Mouse (Mus musculus) myocyte (in vitro differentiated cells): ENCODE measurements around the gene Cipc. TPM values are rescaled to one million over a fixed set of nuclear protein-coding genes. Genes with fewer than 3 reads are reported as not detected.

ENCODE experiments used
- H3K27me3 ChIP-seq: one replicate; pipeline ENCODE4 v1.6.1; 2011; ENCODE audit not compliant: control insufficient read depth, insufficient read depth, insufficient read length
- H3K36me3 ChIP-seq: one replicate; pipeline ENCODE4 v1.6.1; 2011; ENCODE audit not compliant: control insufficient read depth, insufficient read depth
- H3K4me2 ChIP-seq: one replicate; pipeline ENCODE4 v1.6.1; 2011; ENCODE audit warnings: low read depth, control low read depth
- H3K4me3 ChIP-seq: one replicate; pipeline ENCODE4 v1.5.1; 2011; ENCODE audit warnings: mild to moderate bottlenecking, control low read depth, moderate library complexity
- H3K79me2 ChIP-seq: one replicate; pipeline ENCODE4 v1.6.1; 2011; ENCODE audit not compliant: control insufficient read depth, insufficient read depth
- H3ac ChIP-seq: one replicate; pipeline ENCODE4 v1.6.1; 2011; ENCODE audit not compliant: control insufficient read depth, insufficient read length
- CEBPB ChIP-seq: IDR thresholded peaks from 2 replicates; pipeline ENCODE4 v1.6.1; 2011; ENCODE audit warnings: mild to moderate bottlenecking, moderate library complexity; ENCODE audit not compliant: poor library complexity, insufficient read depth, severe bottlenecking
- E2F4 ChIP-seq: IDR thresholded peaks from one replicate; pipeline ENCODE4 v1.6.1; 2011; ENCODE audit warnings: mild to moderate bottlenecking, control low read depth, moderate library complexity; ENCODE audit not compliant: insufficient read depth
- MAX ChIP-seq: IDR thresholded peaks from one replicate; pipeline ENCODE4 v1.6.1; 2011; ENCODE audit warnings: low read depth, mild to moderate bottlenecking, control low read depth
- MYOD1 ChIP-seq, 3 experiments: IDR thresholded peaks; one replicate each; pipeline ENCODE4 v1.6.1; 2011; ENCODE audit warnings: control low read depth in 2 of 3, low read depth in 2 of 3, mild to moderate bottlenecking in 2 of 3, moderate library complexity in 1 of 3; ENCODE audit not compliant: insufficient read length in 2 of 3, control insufficient read depth in 1 of 3
- MYOG ChIP-seq, 3 experiments: IDR thresholded peaks; one replicate each; pipeline ENCODE4 v1.6.1; 2011; ENCODE audit warnings: control low read depth in 2 of 3, low read depth in 2 of 3, mild to moderate bottlenecking in 2 of 3; ENCODE audit not compliant: insufficient read length in 2 of 3, control insufficient read depth in 1 of 3, insufficient read depth in 1 of 3
- POLR2A ChIP-seq: IDR thresholded peaks from one replicate; pipeline ENCODE4 v1.6.1; 2011; ENCODE audit warnings: low read depth, mild to moderate bottlenecking, control low read depth, moderate library complexity; ENCODE audit not compliant: insufficient read length
- POLR2AphosphoS2 ChIP-seq: IDR thresholded peaks from one replicate; pipeline ENCODE4 v1.6.1; 2011; ENCODE audit warnings: low read depth, control low read depth; ENCODE audit not compliant: insufficient read length
- REST ChIP-seq: IDR thresholded peaks from one replicate; pipeline ENCODE4 v1.6.1; 2011; ENCODE audit warnings: mild to moderate bottlenecking, control low read depth, moderate library complexity; ENCODE audit not compliant: insufficient read depth, insufficient read length
- SRF ChIP-seq: IDR thresholded peaks from one replicate; pipeline ENCODE4 v1.6.1; 2011; ENCODE audit warnings: low read depth; ENCODE audit not compliant: control insufficient read depth, insufficient read length
- TCF12 ChIP-seq: IDR thresholded peaks from one replicate; pipeline ENCODE4 v1.6.1; 2011; ENCODE audit warnings: mild to moderate bottlenecking, control low read depth; ENCODE audit not compliant: poor library complexity, insufficient read depth, severe bottlenecking
- TCF3 ChIP-seq: IDR thresholded peaks from one replicate; pipeline ENCODE4 v1.6.1; 2011; ENCODE audit warnings: low read depth, control low read depth; ENCODE audit not compliant: insufficient read length
- USF1 ChIP-seq: IDR thresholded peaks from one replicate; pipeline ENCODE4 v1.6.1; 2011; ENCODE audit warnings: low read depth, mild to moderate bottlenecking, control low read depth, moderate library complexity
- polyA plus RNA-seq: library from polyadenylated mRNA; unstranded; fragments of >200 nt; fragmentation: generic; extraction: Trizol; gene quantifications from one replicate; pipeline ENCODE4 v1.2.1, GENCODE M21; 2012; ENCODE audit warnings: missing spikeins

Cipc gene
- polyA plus RNA-seq, 1 experiment, result 14.7 TPM

GRCm38 (mm10) chr12:86995931-86996330, 49.1 kb downstream of the Cipc start:
- peaks cover 17% of the 10 kb centered on the region for H3K27me3 ChIP-seq
- no peaks in the 10 kb centered on the region for H3K79me2 ChIP-seq
- H3K4me2 ChIP-seq, result no peak overlapping the region
- H3K36me3 ChIP-seq, result no peaks in the 10 kb centered on the region
- no peak overlapping the region for H3ac ChIP-seq
- no peak for TF ChIP-seq TCF3
- TF ChIP-seq MAX, result no peak
- TF ChIP-seq MYOD1 (IDR thresholded peaks at IDR 0.05; ENCODE audit: control insufficient read depth in 1 of 3, insufficient read length in 2 of 3, low read depth in 2 of 3), result no peak
- H3K4me3 ChIP-seq, result no peak overlapping the region

- no peak overlapping the region for H3K4me2 ChIP-seq
- H3K36me3 ChIP-seq, result no peaks in the 10 kb centered on the region
- TF ChIP-seq MAX (no peak), POLR2AphosphoS2 (no peak)
- no peaks in the 10 kb centered on the region for H3K79me2 ChIP-seq
- peaks cover 12% of the 10 kb centered on the region for H3K27me3 ChIP-seq
- H3K4me3 ChIP-seq, result no peak overlapping the region
- H3ac ChIP-seq, result no peak overlapping the region
Observed at GRCm38 (mm10) chr12:86998699-86999098, 51.9 kb downstream of the Cipc start.

GRCm38 (mm10) chr12:86999283-86999820, 52.5 kb downstream of the Cipc start:
- H3K27me3 ChIP-seq, result peaks cover 15% of the 10 kb centered on the region
- no peak overlapping the region for H3K4me3 ChIP-seq
- H3K4me2 ChIP-seq, result no peak overlapping the region
- H3K36me3 ChIP-seq, result no peaks in the 10 kb centered on the region
- H3K79me2 ChIP-seq, result no peaks in the 10 kb centered on the region
- TF ChIP-seq POLR2AphosphoS2, result no peak
- TF ChIP-seq POLR2A, result no peak
- no peak for TF ChIP-seq MAX
- TF ChIP-seq SRF, result no peak
- TF ChIP-seq MYOD1 (IDR thresholded peaks at IDR 0.05; ENCODE audit: control insufficient read depth in 1 of 3, insufficient read length in 2 of 3, low read depth in 2 of 3), result no peak
- TF ChIP-seq TCF3, result no peak
- TF ChIP-seq MYOG (IDR thresholded peaks at IDR 0.05; ENCODE audit: control insufficient read depth in 1 of 3, insufficient read depth in 1 of 3, insufficient read length in 2 of 3, low read depth in 2 of 3), result no peak
- no peak for TF ChIP-seq E2F4
- TF ChIP-seq REST, result no peak
- no peak for TF ChIP-seq CEBPB
- no peak for TF ChIP-seq USF1
- TF ChIP-seq TCF12, result no peak
- H3ac ChIP-seq, result no peak overlapping the region

GRCm38 (mm10) chr12:87000151-87000839, 53.5 kb downstream of the Cipc start:
- no peaks in the 10 kb centered on the region for H3K79me2 ChIP-seq
- no peak for TF ChIP-seq POLR2AphosphoS2
- no peak for TF ChIP-seq MAX
- no peak for TF ChIP-seq MYOD1 (IDR thresholded peaks at IDR 0.05; ENCODE audit: control insufficient read depth in 1 of 3, insufficient read length in 2 of 3, low read depth in 2 of 3)
- no peak for TF ChIP-seq POLR2A
- TF ChIP-seq USF1, result no peak
- no peak for TF ChIP-seq CEBPB
- no peak for TF ChIP-seq E2F4
- no peak for TF ChIP-seq SRF
- TF ChIP-seq TCF3, result no peak
- no peak for TF ChIP-seq REST
- TF ChIP-seq TCF12, result no peak
- TF ChIP-seq MYOG (IDR thresholded peaks at IDR 0.05; ENCODE audit: control insufficient read depth in 1 of 3, insufficient read depth in 1 of 3, insufficient read length in 2 of 3, low read depth in 2 of 3), result no peak
- no peak overlapping the region for H3ac ChIP-seq
- H3K27me3 ChIP-seq, result peaks cover 22% of the 10 kb centered on the region
- no peaks in the 10 kb centered on the region for H3K36me3 ChIP-seq
- no peak overlapping the region for H3K4me2 ChIP-seq
- H3K4me3 ChIP-seq, result no peak overlapping the region

GRCm38 (mm10) chr12:87000840-87001176, 54.0 kb downstream of the Cipc start:
- H3K4me2 ChIP-seq, result no peak overlapping the region
- H3K27me3 ChIP-seq, result peaks cover 27% of the 10 kb centered on the region
- no peaks in the 10 kb centered on the region for H3K79me2 ChIP-seq
- TF ChIP-seq POLR2A (no peak), TCF3 (no peak), E2F4 (no peak), MYOD1 (IDR thresholded peaks at IDR 0.05; ENCODE audit: control insufficient read depth in 1 of 3, insufficient read length in 2 of 3, low read depth in 2 of 3) (no peak), CEBPB (no peak), REST (no peak), MAX (no peak), TCF12 (no peak), USF1 (no peak), POLR2AphosphoS2 (no peak), SRF (no peak), MYOG (IDR thresholded peaks at IDR 0.05; ENCODE audit: control insufficient read depth in 1 of 3, insufficient read depth in 1 of 3, insufficient read length in 2 of 3, low read depth in 2 of 3) (no peak)
- no peak overlapping the region for H3K4me3 ChIP-seq
- no peak overlapping the region for H3ac ChIP-seq
- no peaks in the 10 kb centered on the region for H3K36me3 ChIP-seq
